Mouse (Mus musculus) urinary bladder, postnatal 25 days (tissue): Measurements from ENCODE around the gene Disc1.

Experiments
- DNase-seq: peaks from one replicate; pipeline ENCODE4 v3.0.0; 2022; ENCODE audit warnings: low spot score

Gene Disc1

GRCm38 (mm10) chr8:125268181-125268705, 214.2 kb downstream of the Disc1 start:
- DNase-seq, result no peak

GRCm38 (mm10) chr8:125270292-125270691, 216.3 kb downstream of the Disc1 start:
- no peak for DNase-seq

GRCm38 (mm10) chr8:125271357-125271756, 217.4 kb downstream of the Disc1 start:
- no peak for DNase-seq

GRCm38 (mm10) chr8:125272089-125272866, 218.3 kb downstream of the Disc1 start:
- DNase-seq, result no peak

- no peak for DNase-seq
Measured at GRCm38 (mm10) chr8:125277071-125277682, 223.2 kb downstream of the Disc1 start.

- no peak for DNase-seq
Measured at GRCm38 (mm10) chr8:125279156-125279555, 225.2 kb downstream of the Disc1 start.

- DNase-seq, result no peak
Measured at GRCm38 (mm10) chr8:125279892-125280291, 225.9 kb downstream of the Disc1 start.

- DNase-seq, result no peak
Measured at GRCm38 (mm10) chr8:125282531-125282930, 228.5 kb downstream of the Disc1 start.

- no peak for DNase-seq
Measured at GRCm38 (mm10) chr8:125283542-125283941, 229.5 kb downstream of the Disc1 start.

- no peak for DNase-seq
Measured at GRCm38 (mm10) chr8:125284875-125285274, 230.9 kb downstream of the Disc1 start.

- no peak for DNase-seq
Measured at GRCm38 (mm10) chr8:125285391-125285790, 231.4 kb downstream of the Disc1 start.

- DNase-seq, result peak; percentile 48
Measured at GRCm38 (mm10) chr8:125285966-125286681, 232.1 kb downstream of the Disc1 start.

GRCm38 (mm10) chr8:125287311-125287710, 233.3 kb downstream of the Disc1 start:
- DNase-seq, result no peak

- DNase-seq, result no peak
Measured at GRCm38 (mm10) chr8:125287841-125288341, 233.9 kb downstream of the Disc1 start.

- no peak for DNase-seq
Measured at GRCm38 (mm10) chr8:125291506-125291905, 237.5 kb downstream of the Disc1 start.

- DNase-seq, result no peak
Measured at GRCm38 (mm10) chr8:125291932-125292717, 238.1 kb downstream of the Disc1 start.

GRCm38 (mm10) chr8:125292933-125293591, 239.1 kb downstream of the Disc1 start:
- peak; percentile 22 for DNase-seq

GRCm38 (mm10) chr8:125299248-125299647, 245.3 kb downstream of the Disc1 start:
- DNase-seq, result no peak

GRCm38 (mm10) chr8:125301931-125302361, 248.0 kb downstream of the Disc1 start:
- DNase-seq, result no peak

- no peak for DNase-seq
Measured at GRCm38 (mm10) chr8:125306665-125307064, 252.7 kb downstream of the Disc1 start.

GRCm38 (mm10) chr8:125309985-125310384, 256.0 kb downstream of the Disc1 start:
- DNase-seq, result no peak
